Mouse (Mus musculus): ENCODE data around the gene Atg13. TPM values are rescaled to one million over a fixed set of nuclear protein-coding genes. Genes with fewer than 3 reads are reported as not detected.

Atg13 gene
- polyA plus RNA-seq, 1 experiment from 2014 or later, result 34.0 TPM

DNA sequence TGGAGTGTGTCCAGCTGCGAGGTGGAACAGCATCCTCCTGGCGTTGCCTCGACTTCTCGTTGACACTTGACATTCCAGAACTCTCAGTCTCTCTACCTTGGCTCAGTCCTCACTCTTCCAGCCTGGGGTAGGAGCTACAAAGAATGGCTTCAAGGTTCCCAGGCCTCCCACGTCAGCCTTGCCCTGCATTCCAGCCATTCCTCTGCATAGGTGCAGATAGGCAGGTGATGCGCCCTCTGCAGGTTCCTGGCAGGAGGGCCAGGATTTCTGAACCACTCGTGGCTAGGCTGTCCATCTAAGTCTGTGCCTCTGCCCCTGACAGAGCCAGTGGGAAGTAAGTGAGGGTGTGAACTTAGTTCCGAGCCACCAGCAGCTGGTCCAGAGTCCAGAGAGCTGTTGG lies 53.6 kb downstream of the Atg13 start:
- WGBS, result 79% methylated on average over 8 of the region's 8 CpGs
- Histone ChIP-seq H3K9ac (no peak overlapping the region), H3K4me1 (replicated peaks) (peaks cover 14% of the 10 kb centered on the region), H3K4me3 (no peak overlapping the region), H3K36me3 (peaks cover 74% of the 10 kb centered on the region), H3K4me2 (no peak overlapping the region), H3K9me3 (no peaks in the 10 kb centered on the region), H3K27me3 (no peaks in the 10 kb centered on the region), H3K27ac (replicated peaks) (no peak overlapping the region)
- ATAC-seq (ENCODE audit: low FRiP score, low read depth), result no peak

GRCm38 (mm10) chr2:91655827-91656226 lies 54.5 kb downstream of the Atg13 start:
- no peaks in the 10 kb centered on the region for H3K9me3 ChIP-seq

GRCm38 (mm10) chr2:91655388-91655787 lies 55.0 kb downstream of the Atg13 start:
- WGBS, result 96% methylated on average over 5 of the region's 5 CpGs
- no peak overlapping the region for H3K4me2 ChIP-seq
- peaks cover 63% of the 10 kb centered on the region for H3K36me3 ChIP-seq
- H3K9me3 ChIP-seq, result no peaks in the 10 kb centered on the region
- peaks cover 27% of the 10 kb centered on the region for H3K4me1 ChIP-seq (replicated peaks)
- no peak for ATAC-seq (ENCODE audit: low FRiP score, low read depth)
- no peak overlapping the region for H3K4me3 ChIP-seq
- no peak overlapping the region for H3K27ac ChIP-seq (replicated peaks)
- no peak overlapping the region for H3K9ac ChIP-seq
- H3K27me3 ChIP-seq, result no peaks in the 10 kb centered on the region

More at GRCm38 (mm10) chr2:91655827-91656226, 54.5 kb downstream of the Atg13 start:
- Histone ChIP-seq H3K4me2 (no peak overlapping the region), H3K27ac (replicated peaks) (no peak overlapping the region), H3K9ac (no peak overlapping the region), H3K36me3 (peaks cover 64% of the 10 kb centered on the region), H3K4me1 (replicated peaks) (peaks cover 23% of the 10 kb centered on the region), H3K4me3 (no peak overlapping the region), H3K27me3 (no peaks in the 10 kb centered on the region)
- no peak for ATAC-seq (ENCODE audit: low FRiP score, low read depth)
- WGBS, result 78% methylated on average over 6 of the region's 6 CpGs

DNA sequence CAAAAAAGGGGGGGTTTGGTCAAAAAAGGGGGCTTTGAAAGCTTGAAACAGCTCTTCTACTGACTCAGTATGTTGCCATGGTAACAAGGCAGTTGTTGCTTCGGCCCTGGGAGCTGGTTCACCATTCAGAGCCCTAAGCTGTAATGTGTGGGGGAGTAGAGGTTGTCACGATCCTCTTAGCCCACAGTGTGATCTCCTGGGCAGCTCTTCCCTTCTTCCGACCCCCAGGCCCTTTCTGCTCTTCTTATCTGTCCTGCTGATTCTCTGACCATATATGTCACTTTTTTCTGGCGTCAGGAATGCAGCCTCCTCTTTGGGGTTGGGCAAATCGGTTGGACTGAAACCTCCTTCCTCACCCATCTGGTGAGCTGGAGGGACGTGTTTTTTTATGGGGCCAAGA lies 57.5 kb downstream of the Atg13 start:
- H3K36me3 ChIP-seq, result peaks cover 43% of the 10 kb centered on the region
- WGBS, result 47% methylated on average over 6 of the region's 6 CpGs
- peaks cover 36% of the 10 kb centered on the region for H3K4me1 ChIP-seq (replicated peaks)
- H3K9me3 ChIP-seq, result no peaks in the 10 kb centered on the region
- H3K27me3 ChIP-seq, result no peaks in the 10 kb centered on the region
- no peak overlapping the region for H3K4me3 ChIP-seq
- H3K9ac ChIP-seq, result no peak overlapping the region
- ATAC-seq (ENCODE audit: low FRiP score, low read depth), result no peak
- no peak overlapping the region for H3K27ac ChIP-seq (replicated peaks)
- H3K4me2 ChIP-seq, result no peak overlapping the region

DNA sequence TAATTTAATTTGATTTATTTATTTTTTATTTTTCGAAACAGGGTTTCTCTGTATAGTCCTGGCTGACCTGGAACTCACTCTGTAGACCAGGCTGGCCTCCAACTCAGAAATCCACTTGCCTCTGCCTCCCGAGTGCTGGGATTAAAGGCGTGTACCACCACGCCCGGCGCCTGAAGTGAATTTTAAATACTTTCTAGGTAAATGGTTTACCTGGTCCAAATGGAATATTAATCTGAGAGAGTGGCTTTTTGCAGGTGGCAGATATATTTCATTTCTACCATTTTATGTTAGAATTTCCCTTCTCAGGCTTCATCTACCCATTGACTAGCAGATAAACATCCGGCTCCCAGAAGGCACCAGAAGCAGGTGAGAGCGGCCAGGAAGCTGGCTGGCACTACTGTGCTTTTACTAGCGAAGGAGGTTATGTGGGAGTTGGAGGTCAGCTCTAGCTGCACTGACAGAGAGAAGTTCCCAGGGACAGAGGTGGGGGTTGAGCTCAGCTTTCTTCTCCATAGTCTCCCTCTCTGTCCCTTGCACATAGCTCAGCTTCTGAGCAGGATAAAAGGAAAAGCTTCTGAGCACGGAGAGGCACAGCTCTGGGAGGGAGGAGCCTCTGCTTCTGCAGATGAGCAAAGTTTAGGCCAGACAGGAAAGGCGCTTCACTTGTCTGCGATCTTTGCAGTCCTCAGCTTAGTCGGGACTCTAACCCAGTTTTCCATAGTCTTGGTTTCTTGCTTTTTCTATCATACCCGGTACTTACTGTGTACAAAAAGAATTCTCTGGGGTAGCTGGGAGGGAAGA lies 58.7 kb downstream of the Atg13 start:
- Histone ChIP-seq H3K27ac (replicated peaks) (no peak overlapping the region), H3K4me2 (peak overlapping the region; percentile 98; the same call in 1 of the 2 replicates), H3K4me1 (replicated peaks) (peaks cover 36% of the 10 kb centered on the region), H3K36me3 (peaks cover 43% of the 10 kb centered on the region), H3K9me3 (no peaks in the 10 kb centered on the region), H3K27me3 (no peaks in the 10 kb centered on the region), H3K9ac (no peak overlapping the region), H3K4me3 (no peak overlapping the region)
- ATAC-seq (ENCODE audit: low FRiP score, low read depth), result no peak
- WGBS, result 89% methylated on average over 14 of the region's 14 CpGs

GRCm38 (mm10) chr2:91650360-91650995 lies 59.9 kb downstream of the Atg13 start:
- peak overlapping the region; percentile 74 for H3K27ac ChIP-seq (replicated peaks)
- peaks cover 36% of the 10 kb centered on the region for H3K4me1 ChIP-seq (replicated peaks)
- peak overlapping the region; percentile 98 for H3K4me2 ChIP-seq
- peak overlapping the region; percentile 70 for H3K9ac ChIP-seq
- no peaks in the 10 kb centered on the region for H3K9me3 ChIP-seq
- peak overlapping the region; percentile 91 for H3K4me3 ChIP-seq
- peaks cover 45% of the 10 kb centered on the region for H3K36me3 ChIP-seq
- peak; percentile 53; the same call in 1 of the 2 replicates for ATAC-seq (ENCODE audit: low FRiP score, low read depth)
- no peaks in the 10 kb centered on the region for H3K27me3 ChIP-seq
- WGBS, result 20% methylated on average over 16 of the region's 16 CpGs

- H3K27me3 ChIP-seq, result no peaks in the 10 kb centered on the region
- peak within 1 kb of the TSS; percentile 90 for H3K27ac ChIP-seq (replicated peaks)
- peaks cover 45% of the 10 kb centered on the region for H3K36me3 ChIP-seq
- peaks cover 36% of the 10 kb centered on the region for H3K4me1 ChIP-seq (replicated peaks)
- peak; percentile 94 for ATAC-seq (ENCODE audit: low FRiP score, low read depth)
- WGBS, result under 1% methylated on average over 44 of the region's 44 CpGs
- peak within 1 kb of the TSS; percentile 94 for H3K9ac ChIP-seq
- H3K9me3 ChIP-seq, result no peaks in the 10 kb centered on the region
- peak within 1 kb of the TSS; percentile 91 for H3K4me3 ChIP-seq
- peak within 1 kb of the TSS; percentile 98 for H3K4me2 ChIP-seq
Measured at GRCm38 (mm10) chr2:91649553-91650359, 60.6 kb downstream of the Atg13 start, which contains the start of the genes Zfp408 and Arhgap1. Zfp408 (minus strand) TSS chr2:91649791. Arhgap1 (plus strand) TSS chr2:91649860.

- Histone ChIP-seq H3K9me3 (no peaks in the 10 kb centered on the region), H3K27ac (replicated peaks) (peak overlapping the region; percentile 90), H3K4me1 (replicated peaks) (peaks cover 36% of the 10 kb centered on the region), H3K9ac (peak overlapping the region; percentile 94), H3K36me3 (peaks cover 45% of the 10 kb centered on the region), H3K27me3 (no peaks in the 10 kb centered on the region), H3K4me2 (peak overlapping the region; percentile 98), H3K4me3 (peak overlapping the region; percentile 91)
- no peak for ATAC-seq (ENCODE audit: low FRiP score, low read depth)
- WGBS, result 3% methylated on average over 15 of the region's 15 CpGs
Measured at GRCm38 (mm10) chr2:91649152-91649551, 61.2 kb downstream of the Atg13 start.

DNA sequence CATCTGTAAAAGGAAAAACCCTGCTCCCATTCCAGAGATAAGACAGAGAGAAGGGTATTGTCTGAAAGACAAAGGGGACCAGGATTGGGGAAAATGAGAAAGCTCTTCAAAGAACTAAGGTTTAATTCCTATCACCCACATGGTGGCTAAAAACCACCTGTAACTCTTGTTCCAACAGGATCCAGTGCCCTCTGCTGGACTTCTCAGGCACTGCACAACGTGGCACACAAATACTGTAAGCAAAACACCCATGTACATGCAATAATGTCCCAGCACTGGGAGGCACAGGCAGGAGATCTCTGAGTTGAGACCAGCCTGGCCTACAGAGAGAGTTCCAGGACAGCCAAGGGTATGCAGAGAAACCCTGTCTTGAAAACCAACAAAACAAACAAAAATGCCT lies 63.6 kb downstream of the Atg13 start:
- ATAC-seq (ENCODE audit: low FRiP score, low read depth), result no peak
- H3K4me2 ChIP-seq, result no peak overlapping the region
- H3K27ac ChIP-seq (replicated peaks), result no peak overlapping the region
- H3K4me3 ChIP-seq, result no peak overlapping the region
- no peaks in the 10 kb centered on the region for H3K9me3 ChIP-seq
- no peak overlapping the region for H3K9ac ChIP-seq
- 19% methylated on average over 1 of the region's 1 CpGs for WGBS
- H3K4me1 ChIP-seq (replicated peaks), result peaks cover 22% of the 10 kb centered on the region
- no peaks in the 10 kb centered on the region for H3K27me3 ChIP-seq
- peaks cover 43% of the 10 kb centered on the region for H3K36me3 ChIP-seq

GRCm38 (mm10) chr2:91645811-91646210 lies 64.6 kb downstream of the Atg13 start:
- ATAC-seq (ENCODE audit: low FRiP score, low read depth), result no peak
- H3K9ac ChIP-seq, result no peak overlapping the region
- no peaks in the 10 kb centered on the region for H3K9me3 ChIP-seq
- peaks cover 43% of the 10 kb centered on the region for H3K36me3 ChIP-seq
- H3K4me1 ChIP-seq (replicated peaks), result peaks cover 13% of the 10 kb centered on the region
- WGBS, result 94% methylated on average over 11 of the region's 11 CpGs
- H3K4me2 ChIP-seq, result no peak overlapping the region
- no peak overlapping the region for H3K4me3 ChIP-seq
- H3K27ac ChIP-seq (replicated peaks), result no peak overlapping the region
- H3K27me3 ChIP-seq, result no peaks in the 10 kb centered on the region

GRCm38 (mm10) chr2:91645354-91645753 lies 65.0 kb downstream of the Atg13 start:
- no peak overlapping the region for H3K4me3 ChIP-seq
- H3K4me1 ChIP-seq (replicated peaks), result peaks cover 9% of the 10 kb centered on the region
- no peaks in the 10 kb centered on the region for H3K27me3 ChIP-seq
- H3K9me3 ChIP-seq, result no peaks in the 10 kb centered on the region
- WGBS, result 98% methylated on average over 15 of the region's 15 CpGs
- H3K27ac ChIP-seq (replicated peaks), result no peak overlapping the region
- H3K4me2 ChIP-seq, result no peak overlapping the region
- H3K36me3 ChIP-seq, result peaks cover 43% of the 10 kb centered on the region
- ATAC-seq (ENCODE audit: low FRiP score, low read depth), result no peak
- H3K9ac ChIP-seq, result no peak overlapping the region

DNA sequence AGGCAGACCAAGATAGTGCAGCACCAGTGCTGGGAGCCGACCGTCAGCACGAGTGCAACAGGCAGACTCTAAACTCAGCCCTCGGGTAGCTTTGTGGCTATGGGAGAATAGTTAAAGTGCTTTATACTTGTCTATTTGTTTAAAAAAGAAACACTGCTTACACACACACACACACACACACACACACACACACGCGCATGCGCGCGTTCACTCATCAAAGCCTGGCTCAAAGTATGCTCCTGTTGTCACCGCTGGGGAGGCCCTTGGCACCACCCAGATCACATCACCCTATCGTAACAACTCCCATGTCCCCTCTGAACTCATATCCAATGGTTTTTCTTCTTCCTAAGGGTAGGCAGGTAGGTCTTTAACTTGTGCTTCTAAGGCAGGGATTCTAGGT lies 66.4 kb downstream of the Atg13 start:
- peaks cover 43% of the 10 kb centered on the region for H3K36me3 ChIP-seq
- H3K27ac ChIP-seq (replicated peaks), result no peak overlapping the region
- no peak overlapping the region for H3K9ac ChIP-seq
- H3K9me3 ChIP-seq, result no peaks in the 10 kb centered on the region
- no peak overlapping the region for H3K4me3 ChIP-seq
- WGBS, result 95% methylated on average over 11 of the region's 11 CpGs
- H3K4me2 ChIP-seq, result no peak overlapping the region
- ATAC-seq (ENCODE audit: low FRiP score, low read depth), result no peak
- no peaks in the 10 kb centered on the region for H3K27me3 ChIP-seq
- peaks cover 8% of the 10 kb centered on the region for H3K4me1 ChIP-seq (replicated peaks)

All from hindbrain, embryonic 15.5 days (tissue).